14 mouse cellular contexts compared by ENCODE assay signal in the genomic region with DNA sequence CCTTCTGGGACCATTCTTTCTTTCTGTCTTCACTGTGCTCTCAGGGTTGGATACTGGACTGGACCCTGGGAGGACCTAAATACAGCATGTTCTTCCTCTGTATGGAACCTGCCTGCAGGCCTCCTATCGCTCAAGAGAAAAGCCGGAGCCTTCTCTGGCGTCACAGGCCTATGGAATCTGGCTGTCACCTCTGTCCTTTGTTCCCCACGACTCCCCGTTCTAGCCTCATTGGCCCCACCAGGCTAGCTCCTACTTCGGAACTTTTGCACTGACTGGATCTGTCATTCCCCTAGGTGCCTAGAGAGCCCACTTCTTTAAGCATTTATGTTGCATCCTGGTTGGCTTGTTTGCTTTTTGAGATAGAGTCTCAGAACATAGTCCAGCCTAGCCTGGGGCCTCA.
"Had no signal": no experiment of that assay in that cellular context is flagged by ENCODE, and none has a peak within 500 bp of the region (broad histone marks: within the 10 kb centered on the region; RNA-seq: fewer than 3 reads in every experiment).

No protein-coding gene starts in this region.

- H3K4me2 ChIP-seq: kidney, embryonic 15.5 days; lung, embryonic 14.5 days; neural tube, embryonic 15.5 days; stomach, embryonic 15.5 days had no signal

- ATAC-seq: intestine, embryonic 16.5 days had no signal

- H3K9ac ChIP-seq: kidney, embryonic 15.5 days; lung, embryonic 14.5 days; neural tube, embryonic 15.5 days; stomach, embryonic 15.5 days had no signal

- H3K4me3 ChIP-seq: kidney, embryonic 15.5 days; limb, embryonic 10.5 days; liver, embryonic 15.5 days; midbrain, embryonic 10.5 days; myocyte; neural tube, embryonic 15.5 days; stomach, embryonic 15.5 days had no signal

- H3K27ac ChIP-seq: kidney, embryonic 15.5 days; limb, embryonic 10.5 days; midbrain, embryonic 10.5 days; neural tube, embryonic 15.5 days; stomach, embryonic 15.5 days had no signal

- H3K36me3 ChIP-seq: kidney, embryonic 15.5 days; liver, embryonic 15.5 days; neural tube, embryonic 15.5 days; stomach, embryonic 15.5 days had no signal

- DNase-seq: kidney, adult 2 months; kidney, postnatal 14 days; lung, embryonic 14.5 days; lung, postnatal 10 days; lung, postnatal 4 days; midbrain, embryonic 14.5 days had no signal

- H3K27me3 ChIP-seq: liver, embryonic 15.5 days had no signal

- H3K9me3 ChIP-seq: kidney, embryonic 15.5 days; limb, embryonic 10.5 days; liver, embryonic 15.5 days; midbrain, embryonic 10.5 days; neural tube, embryonic 15.5 days; stomach, embryonic 15.5 days had no signal
